Mouse (Mus musculus) right cerebral cortex, postnatal 4 days (tissue): Measurements from ENCODE around the gene Olfr320.
"Not testable (repeated sequence)": the region's sequence is repeated elsewhere in the genome, so short reads cannot be mapped to it uniquely, and the experiment has no call there.

Source experiments
- DNase-seq: peaks from one replicate; pipeline ENCODE4 v3.0.0-alpha.2; 2022

Gene Olfr320

GRCm38 (mm10) chr11:58680799-58681198, at the start of gene Olfr320:
Gene Olfr320, plus strand, starts transcription at chr11:58681099.
- DNase-seq: no peak

- no peak for DNase-seq
Measured at GRCm38 (mm10) chr11:58634878-58635277, 46.0 kb upstream of the Olfr320 start.

GRCm38 (mm10) chr11:58636376-58636977, 44.4 kb upstream of the Olfr320 start:
- peak; percentile 40 for DNase-seq

- DNase-seq: no peak
Measured at GRCm38 (mm10) chr11:58638176-58638701, 42.7 kb upstream of the Olfr320 start.

DNA sequence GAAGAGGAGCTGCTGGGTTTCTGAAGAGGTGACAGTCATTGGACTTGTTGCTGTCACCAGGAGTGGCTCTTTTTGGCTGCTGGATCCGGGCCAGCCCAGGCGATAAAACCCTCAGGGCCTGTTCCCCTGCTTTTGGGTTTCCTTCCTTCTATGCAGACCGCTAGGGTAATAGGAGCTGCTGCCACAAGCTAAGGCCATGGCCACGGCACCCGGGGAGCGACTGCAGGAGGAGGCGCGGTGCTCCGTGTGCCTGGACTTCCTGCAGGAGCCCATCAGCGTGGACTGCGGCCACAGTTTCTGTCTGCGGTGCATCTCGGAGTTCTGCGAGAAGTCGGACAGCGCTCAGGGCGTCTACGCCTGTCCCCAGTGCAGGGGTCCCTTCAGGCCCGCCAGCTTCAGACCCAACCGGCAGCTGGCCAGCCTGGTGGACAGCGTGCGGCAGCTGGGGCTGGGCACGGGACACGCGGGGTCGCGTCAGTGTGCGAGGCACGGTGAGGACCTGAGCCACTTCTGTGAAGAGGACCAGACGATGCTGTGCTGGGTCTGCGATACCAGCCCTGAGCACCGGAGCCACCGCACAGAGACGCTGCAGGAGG, 40.5 kb upstream of the Olfr320 start, which contains the start of gene Trim58:
TSS of gene Trim58 (plus strand) at position 194 of the 596 bp plus-strand sequence.
- peak; percentile 22 for DNase-seq

GRCm38 (mm10) chr11:58641057-58641456, 39.8 kb upstream of the Olfr320 start:
- no peak for DNase-seq

DNA sequence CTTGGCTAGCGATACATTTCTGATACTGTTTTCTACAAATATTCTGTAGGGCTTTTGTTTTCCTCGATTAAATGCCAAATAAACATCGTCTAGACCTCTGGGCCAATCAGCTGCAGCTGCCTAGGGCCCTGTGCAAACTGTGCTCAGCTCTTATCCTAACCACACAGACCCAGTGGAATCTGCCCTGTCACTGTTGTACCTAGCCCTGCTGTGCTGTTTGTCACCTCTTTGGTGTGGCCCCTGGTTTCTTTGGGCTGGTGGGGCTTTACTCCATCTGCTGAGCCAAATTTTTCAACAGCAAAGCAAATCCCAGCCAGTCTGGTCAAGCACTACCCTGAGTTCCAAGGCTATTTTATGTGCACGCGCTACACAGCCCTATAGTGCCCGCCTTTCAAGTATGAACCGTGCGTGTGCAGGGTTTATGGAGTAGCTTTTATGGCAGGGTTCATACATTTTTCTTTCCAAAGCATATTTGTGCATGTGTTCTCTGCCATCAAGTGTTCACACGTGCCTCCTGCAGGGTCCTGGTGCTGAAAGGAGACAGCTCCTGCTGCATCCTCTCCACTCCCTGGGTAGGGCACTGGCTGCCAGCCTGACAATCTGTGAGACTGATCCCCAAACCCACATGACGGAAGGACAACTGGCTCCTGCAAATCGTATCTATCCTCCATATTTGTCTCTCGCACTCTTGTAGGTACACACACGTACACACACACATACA, 39.1 kb upstream of the Olfr320 start:
- DNase-seq: no peak

DNA sequence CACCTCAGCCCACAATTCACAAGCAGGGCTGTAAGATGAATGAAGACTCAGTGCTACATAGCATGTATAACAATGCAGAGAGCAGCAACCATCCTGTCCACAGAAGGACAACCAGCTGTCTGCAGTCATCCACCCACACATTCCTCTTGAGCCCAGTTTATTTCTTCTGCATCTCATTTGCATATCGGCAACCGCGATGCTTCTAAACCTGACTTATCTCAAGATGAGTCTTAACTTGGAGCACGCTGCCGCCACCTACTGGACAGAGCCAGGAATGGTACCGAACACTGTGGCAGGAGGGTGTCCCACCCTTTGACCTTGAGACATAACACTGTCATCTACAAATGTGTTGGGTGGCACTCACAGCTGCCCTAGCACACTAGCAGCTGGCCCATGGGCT, 37.5 kb upstream of the Olfr320 start:
- peak; percentile 19 for DNase-seq

DNA sequence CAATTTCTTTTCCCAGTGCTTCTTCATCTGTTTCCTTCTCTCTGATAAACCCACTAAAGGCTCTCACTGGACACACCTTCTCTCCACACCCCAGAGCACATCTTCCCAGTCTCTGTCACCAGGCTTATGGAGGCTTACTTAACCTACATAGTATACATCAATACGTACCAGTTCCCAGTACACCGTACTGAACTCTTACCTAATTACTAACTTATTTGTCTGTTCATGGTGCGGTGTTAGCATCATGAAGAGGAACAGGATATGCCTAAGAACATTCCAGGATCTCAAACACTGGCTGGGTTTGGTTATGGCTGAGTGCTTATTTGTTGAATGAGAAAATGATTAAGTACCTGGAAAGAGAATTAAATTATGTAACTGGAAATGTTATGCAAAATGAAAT, 25.7 kb upstream of the Olfr320 start:
- no peak for DNase-seq

- no peak for DNase-seq
Measured at GRCm38 (mm10) chr11:58658596-58658995, 22.3 kb upstream of the Olfr320 start, which contains the start of gene Olfr322. Gene Olfr322, plus strand, starts transcription at chr11:58658782.

DNA sequence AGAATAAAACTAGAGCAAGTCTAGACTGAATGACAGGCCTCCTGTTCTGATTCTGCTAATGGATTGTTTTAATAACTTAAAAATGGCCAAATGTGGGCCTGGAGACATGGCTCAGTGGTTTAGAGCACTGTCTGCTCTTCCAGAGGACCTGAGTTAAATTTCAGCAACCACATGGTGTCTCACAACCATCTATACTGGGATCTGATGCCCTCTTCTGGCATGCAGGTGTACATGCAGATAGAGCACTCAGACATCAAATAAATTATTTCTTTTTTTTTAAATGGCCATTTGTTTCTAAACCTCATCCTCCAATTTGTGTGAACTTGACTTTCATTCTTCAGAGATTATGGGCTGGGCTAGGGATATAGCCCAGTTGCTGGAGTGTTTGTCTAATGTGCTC, 11.6 kb upstream of the Olfr320 start:
- DNase-seq: no peak

GRCm38 (mm10) chr11:58671825-58672224, 9.1 kb upstream of the Olfr320 start:
- DNase-seq: no peak

- DNase-seq: no peak
Measured at GRCm38 (mm10) chr11:58698862-58699261, 18.0 kb downstream of the Olfr320 start, which contains the start of gene Olfr319. Gene Olfr319, plus strand, starts transcription at chr11:58699162.

DNA sequence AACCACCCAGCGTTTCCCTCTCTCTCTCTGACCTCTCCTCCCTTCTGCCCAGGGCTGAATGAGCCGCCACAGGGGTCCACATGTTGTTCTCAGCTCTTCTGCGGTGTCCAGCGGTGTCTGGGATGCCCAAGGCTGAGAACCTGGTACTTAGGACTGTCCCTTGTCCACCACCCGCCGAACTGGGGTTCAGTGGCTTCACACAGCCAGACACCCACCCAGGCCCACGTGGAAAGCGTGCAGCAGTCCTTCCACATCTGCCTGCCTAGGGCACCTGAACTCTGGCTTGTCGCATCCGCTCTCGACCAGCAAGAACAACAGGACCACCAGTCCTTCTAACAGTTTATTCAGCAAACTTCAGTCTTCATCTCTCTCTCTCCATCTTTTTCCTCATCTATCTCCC, 28.2 kb downstream of the Olfr320 start:
- DNase-seq: no peak

DNA sequence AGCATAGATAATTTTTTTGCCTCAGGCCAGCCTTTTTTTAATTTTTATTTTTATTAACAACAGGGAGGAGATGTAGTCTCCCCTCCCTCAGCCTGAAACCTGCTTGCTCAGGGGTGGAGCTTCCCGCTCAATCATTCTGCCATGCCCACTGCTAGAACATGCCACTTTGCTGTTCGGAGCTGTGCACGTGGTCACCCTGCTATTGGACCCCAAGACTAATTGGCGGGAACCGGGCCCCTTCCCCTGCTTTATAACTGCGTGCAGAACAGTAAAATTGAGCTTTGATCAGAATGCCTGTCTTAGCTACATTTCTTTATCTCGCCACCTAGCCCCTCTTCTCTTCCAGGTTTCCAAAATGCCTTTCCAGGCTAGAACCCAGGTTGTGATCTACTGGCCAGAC, 36.8 kb downstream of the Olfr320 start:
- not testable (repeated sequence) for DNase-seq

DNA sequence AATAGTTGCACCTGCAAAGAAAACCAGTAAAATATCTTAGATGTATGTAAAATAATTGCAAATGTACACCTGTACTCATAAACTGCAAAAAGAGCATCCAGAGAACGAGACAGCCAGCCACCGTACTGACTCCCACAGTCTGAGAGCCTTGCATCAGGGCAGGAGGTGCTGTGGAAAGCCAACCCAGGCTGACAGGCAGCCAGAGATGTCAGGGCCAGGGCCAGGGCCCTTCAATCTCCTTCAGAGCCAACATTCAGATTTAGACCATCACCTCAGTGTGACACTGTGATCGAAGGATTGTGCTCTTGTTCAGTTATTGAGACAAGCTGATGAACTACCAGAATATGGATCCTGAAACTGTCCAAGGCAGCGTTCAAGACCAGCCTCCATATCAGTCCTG, 38.8 kb downstream of the Olfr320 start:
- no peak for DNase-seq

- DNase-seq: no peak
Measured at GRCm38 (mm10) chr11:58723914-58724313, 43.0 kb downstream of the Olfr320 start, which contains the start of gene Olfr318. Gene Olfr318, minus strand, starts transcription at chr11:58724014.

- DNase-seq: not testable (repeated sequence)
Measured at GRCm38 (mm10) chr11:58727896-58728650, 47.2 kb downstream of the Olfr320 start.

GRCm38 (mm10) chr11:58733372-58733771, 52.5 kb downstream of the Olfr320 start:
- peak; percentile 28 for DNase-seq
